Mouse (Mus musculus) neural tube, embryonic 15.5 days (tissue): ENCODE measurements around the gene Ppt2. TPM values are rescaled to one million over a fixed set of nuclear protein-coding genes. Genes with fewer than 3 reads are reported as not detected.

ENCODE experiments used
- ATAC-seq: fragments of 200-750 bp; cut with Nextera tagmentation; 2 replicates; pipeline ENCODE4 v1.8.0; 2017; ENCODE audit warnings: mild to moderate bottlenecking, moderate TSS enrichment, moderate library complexity; ENCODE audit not compliant: low FRiP score
- H3K27ac ChIP-seq: fragments of 300-500 bp; sonication (generic); replicated peaks from 2 replicates; pipeline ENCODE4 v1.5.1; 2015; ENCODE audit warnings: mild to moderate bottlenecking, inconsistent platforms
- H3K27me3 ChIP-seq: fragments of 300-500 bp; sonication (generic); replicated peaks from 2 replicates; pipeline ENCODE4 v1.6.1; 2015; ENCODE audit warnings: inconsistent platforms
- H3K36me3 ChIP-seq: fragments of 300-500 bp; sonication (generic); 2 replicates; pipeline ENCODE4 v1.6.1; 2015; ENCODE audit warnings: inconsistent platforms
- H3K4me1 ChIP-seq: fragments of 300-500 bp; sonication (generic); 2 replicates; pipeline ENCODE4 v1.6.1; 2015; ENCODE audit warnings: inconsistent platforms
- H3K4me2 ChIP-seq: fragments of 300-500 bp; sonication (generic); 2 replicates; pipeline ENCODE4 v1.6.1; 2015; ENCODE audit warnings: inconsistent platforms, mild to moderate bottlenecking, moderate library complexity
- H3K4me3 ChIP-seq: fragments of 300-500 bp; sonication (generic); replicated peaks from 2 replicates; pipeline ENCODE4 v1.5.1; 2015; ENCODE audit warnings: mild to moderate bottlenecking, inconsistent platforms
- H3K9ac ChIP-seq: fragments of 300-500 bp; sonication (generic); replicated peaks from 2 replicates; pipeline ENCODE4 v1.6.1; 2015; ENCODE audit warnings: mild to moderate bottlenecking, inconsistent platforms
- H3K9me3 ChIP-seq: fragments of 300-500 bp; sonication (generic); replicated peaks from 2 replicates; pipeline ENCODE4 v1.6.1; 2016; ENCODE audit warnings: inconsistent platforms
- WGBS: fragments of 180-500 bp; shearing (Covaris S2); methylation state at CpG from one replicate; pipeline ENCODE4 v1.1.7; 2015; ENCODE audit warnings: mixed read lengths; 5-methylcytosine and 5-hydroxymethylcytosine counted together
- polyA plus RNA-seq: library from polyadenylated mRNA; unstranded; fragments of >200 nt; fragmentation: Nextera tagmentation; extraction: Ambion mirVana; gene quantifications from 2 replicates; pipeline ENCODE4 v1.2.1, GENCODE M21; 2015

The Ppt2 gene
- polyA plus RNA-seq, 1 experiment from 2014 or later: 20.1 TPM

DNA sequence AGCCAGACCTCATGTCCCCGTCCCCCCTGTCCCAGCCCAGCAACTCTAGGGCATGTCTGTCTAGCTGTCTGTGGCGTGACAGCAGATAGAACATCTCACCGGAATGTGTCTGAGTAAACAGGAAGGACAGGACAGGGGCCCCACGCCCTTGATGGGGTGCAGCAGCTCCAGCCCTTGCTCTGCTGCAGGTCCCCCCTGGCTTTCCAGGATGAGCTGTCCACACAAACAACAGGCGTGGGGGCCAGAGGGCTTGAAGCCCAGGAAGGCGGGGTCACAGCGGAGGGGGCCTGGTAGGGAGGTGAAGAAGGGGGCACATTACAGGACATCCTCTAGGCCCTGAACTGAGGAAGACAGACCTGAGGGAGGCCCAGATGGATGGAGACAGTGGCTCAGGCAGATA is 26.9 kb upstream of the Ppt2 start:
- Histone ChIP-seq H3K4me3 (no peak overlapping the region), H3K36me3 (peaks cover 50% of the 10 kb centered on the region), H3K4me1 (peaks cover 13% of the 10 kb centered on the region), H3K27ac (0 out of 2 replicates have a peak overlapping the region, but pooled peaks have one; percentile 37), H3K9me3 (no peaks in the 10 kb centered on the region), H3K4me2 (no peak overlapping the region), H3K27me3 (peaks cover 15% of the 10 kb centered on the region), H3K9ac (no peak overlapping the region)
- WGBS: 84% methylated on average over 7 of the region's 7 CpGs
- ATAC-seq: no peak

GRCm38 (mm10) chr17:34654392-34654791 is 26.1 kb upstream of the Ppt2 start:
- H3K4me3 ChIP-seq: no peak overlapping the region

DNA sequence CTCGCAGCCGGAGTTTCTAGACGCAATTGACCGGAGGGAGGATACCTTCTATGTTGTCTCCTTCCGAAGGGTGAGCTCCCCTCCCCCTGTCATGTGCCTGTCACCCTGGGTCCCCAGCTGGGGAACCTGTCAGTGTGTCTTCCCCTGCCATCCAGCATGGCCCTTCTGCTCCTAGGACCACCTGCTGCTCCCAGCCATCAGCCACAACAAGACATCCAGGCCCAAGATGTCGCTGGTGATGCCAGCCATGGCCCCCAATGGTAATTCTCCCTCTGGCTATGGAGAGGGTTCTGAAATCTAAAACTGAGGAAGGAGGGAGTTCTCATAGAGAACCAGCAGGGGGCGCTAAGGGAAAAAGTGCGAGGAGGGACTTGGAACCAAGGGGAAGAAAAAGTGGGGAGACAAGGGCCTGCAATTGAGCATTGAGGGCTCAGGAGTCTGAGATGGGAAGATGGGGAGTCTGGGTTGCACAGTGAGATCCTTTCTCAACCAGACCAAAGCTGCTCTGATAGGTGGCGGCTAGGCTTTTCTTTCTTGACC is 25.5 kb upstream of the Ppt2 start:
- Histone ChIP-seq H3K9ac (no peak overlapping the region), H3K27me3 (peaks cover 3% of the 10 kb centered on the region; the same call in 1 of the 2 replicates), H3K36me3 (peaks cover 63% of the 10 kb centered on the region), H3K9me3 (no peaks in the 10 kb centered on the region), H3K4me1 (peaks cover 15% of the 10 kb centered on the region), H3K4me3 (no peak overlapping the region), H3K4me2 (no peak overlapping the region), H3K27ac (no peak overlapping the region)
- 68% methylated on average over 9 of the region's 9 CpGs for WGBS
- no peak for ATAC-seq

More at GRCm38 (mm10) chr17:34654392-34654791, 26.1 kb upstream of the Ppt2 start:
- no peak for ATAC-seq
- 95% methylated on average over 13 of the region's 13 CpGs for WGBS
- Histone ChIP-seq H3K4me1 (peaks cover 13% of the 10 kb centered on the region), H3K27ac (no peak overlapping the region), H3K9me3 (no peaks in the 10 kb centered on the region), H3K36me3 (peaks cover 57% of the 10 kb centered on the region), H3K27me3 (peaks cover 9% of the 10 kb centered on the region), H3K4me2 (no peak overlapping the region), H3K9ac (no peak overlapping the region)

- H3K27ac ChIP-seq: no peak overlapping the region
These were observed 24.7 kb upstream of the Ppt2 start for GRCm38 (mm10) chr17:34652985-34653384.

GRCm38 (mm10) chr17:34652546-34652945 is 24.2 kb upstream of the Ppt2 start:
- 93% methylated on average over 10 of the region's 10 CpGs for WGBS
- no peak overlapping the region for H3K4me2 ChIP-seq
- peaks cover 28% of the 10 kb centered on the region for H3K4me1 ChIP-seq
- peaks cover 63% of the 10 kb centered on the region for H3K36me3 ChIP-seq
- no peak for ATAC-seq
- no peak overlapping the region for H3K9ac ChIP-seq
- no peaks in the 10 kb centered on the region for H3K9me3 ChIP-seq
- H3K27ac ChIP-seq: no peak overlapping the region
- H3K4me3 ChIP-seq: no peak overlapping the region
- H3K27me3 ChIP-seq: no peaks in the 10 kb centered on the region

More at GRCm38 (mm10) chr17:34652985-34653384, 24.7 kb upstream of the Ppt2 start:
- Histone ChIP-seq H3K4me2 (no peak overlapping the region), H3K27me3 (no peaks in the 10 kb centered on the region), H3K9ac (no peak overlapping the region), H3K36me3 (peaks cover 63% of the 10 kb centered on the region), H3K9me3 (no peaks in the 10 kb centered on the region), H3K4me1 (peaks cover 24% of the 10 kb centered on the region), H3K4me3 (no peak overlapping the region)
- 94% methylated on average over 8 of the region's 8 CpGs for WGBS
- no peak for ATAC-seq

GRCm38 (mm10) chr17:34651507-34652221 is 23.4 kb upstream of the Ppt2 start:
- 50% methylated on average over 19 of the region's 19 CpGs for WGBS
- Histone ChIP-seq H3K27ac (no peak overlapping the region), H3K4me1 (peaks cover 31% of the 10 kb centered on the region), H3K27me3 (no peaks in the 10 kb centered on the region), H3K4me2 (no peak overlapping the region), H3K4me3 (no peak overlapping the region), H3K9me3 (no peaks in the 10 kb centered on the region), H3K36me3 (peaks cover 63% of the 10 kb centered on the region), H3K9ac (no peak overlapping the region)
- no peak for ATAC-seq

DNA sequence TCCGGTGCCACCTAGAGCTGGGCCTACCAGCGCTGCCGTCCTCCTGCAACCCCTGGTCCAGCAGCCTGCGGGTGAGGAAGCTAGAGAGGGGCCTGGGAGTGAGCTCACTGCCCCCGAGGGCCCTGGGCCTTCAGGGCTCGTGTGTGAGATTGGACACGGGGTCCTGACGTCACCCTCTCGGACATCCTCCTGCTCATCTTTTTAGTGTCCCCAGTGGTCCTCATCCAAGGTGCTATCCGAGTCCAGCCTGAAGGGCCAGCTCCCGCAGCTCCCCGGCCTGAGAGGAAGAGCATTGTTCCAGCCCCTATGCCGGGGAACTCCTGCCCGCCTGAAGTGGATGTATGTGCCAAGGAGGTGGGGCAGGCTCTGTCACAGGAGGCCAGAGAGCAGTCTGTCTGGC is 22.5 kb upstream of the Ppt2 start:
- ATAC-seq: no peak
- Histone ChIP-seq H3K9ac (no peak overlapping the region), H3K36me3 (peaks cover 63% of the 10 kb centered on the region), H3K27me3 (no peaks in the 10 kb centered on the region), H3K4me1 (peaks cover 34% of the 10 kb centered on the region), H3K9me3 (no peaks in the 10 kb centered on the region), H3K4me3 (no peak overlapping the region), H3K4me2 (no peak overlapping the region), H3K27ac (no peak overlapping the region)
- 95% methylated on average over 14 of the region's 14 CpGs for WGBS

DNA sequence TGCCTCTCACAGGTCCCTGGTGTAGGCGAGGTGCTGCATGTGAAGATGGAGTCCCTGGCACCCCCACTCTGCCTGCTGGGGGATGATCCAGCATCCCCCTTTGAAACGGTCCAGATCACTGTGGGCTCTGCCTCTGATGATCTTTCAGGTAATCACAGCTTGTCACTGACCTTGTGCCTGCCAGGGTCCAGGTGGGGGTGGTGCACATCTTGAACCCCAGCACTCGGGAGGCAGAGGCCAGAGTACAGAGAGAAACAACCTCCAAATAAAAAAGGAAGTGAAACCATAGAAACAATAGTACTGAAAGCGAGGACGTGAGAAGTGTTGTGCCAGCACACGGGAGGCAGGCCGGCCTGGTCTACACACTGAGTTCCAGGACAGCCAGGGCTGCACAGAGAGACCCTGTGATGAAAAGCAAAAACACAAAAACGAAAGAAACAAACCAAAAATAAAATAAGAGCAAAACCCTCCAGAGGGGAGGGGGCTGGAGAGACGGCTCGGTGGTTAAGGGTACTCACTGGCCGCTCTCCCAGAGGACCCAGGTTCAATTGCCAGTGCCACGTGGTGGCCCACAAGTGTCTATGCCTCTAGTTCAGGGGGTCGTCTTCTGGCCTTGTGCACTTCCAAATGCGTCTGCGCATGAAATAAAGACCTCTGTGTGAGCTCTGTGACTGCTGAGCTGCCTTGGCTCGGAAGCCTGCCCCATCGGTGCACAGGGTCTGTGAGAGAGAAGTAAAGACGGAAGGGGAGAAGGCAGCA is 21.0 kb upstream of the Ppt2 start:
- Histone ChIP-seq H3K4me2 (no peak overlapping the region), H3K27me3 (no peaks in the 10 kb centered on the region), H3K4me1 (peaks cover 38% of the 10 kb centered on the region), H3K4me3 (no peak overlapping the region), H3K9me3 (no peaks in the 10 kb centered on the region), H3K36me3 (peaks cover 53% of the 10 kb centered on the region), H3K9ac (no peak overlapping the region), H3K27ac (no peak overlapping the region)
- ATAC-seq: no peak
- 91% methylated on average over 18 of the region's 18 CpGs for WGBS

- H3K36me3 ChIP-seq: peaks cover 45% of the 10 kb centered on the region
- H3K9ac ChIP-seq: 0 out of 2 replicates have a peak overlapping the region, but pooled peaks have one; percentile 85
- 90% methylated on average over 16 of the region's 16 CpGs for WGBS
These were observed 20.0 kb upstream of the Ppt2 start for GRCm38 (mm10) chr17:34648141-34648890.

DNA sequence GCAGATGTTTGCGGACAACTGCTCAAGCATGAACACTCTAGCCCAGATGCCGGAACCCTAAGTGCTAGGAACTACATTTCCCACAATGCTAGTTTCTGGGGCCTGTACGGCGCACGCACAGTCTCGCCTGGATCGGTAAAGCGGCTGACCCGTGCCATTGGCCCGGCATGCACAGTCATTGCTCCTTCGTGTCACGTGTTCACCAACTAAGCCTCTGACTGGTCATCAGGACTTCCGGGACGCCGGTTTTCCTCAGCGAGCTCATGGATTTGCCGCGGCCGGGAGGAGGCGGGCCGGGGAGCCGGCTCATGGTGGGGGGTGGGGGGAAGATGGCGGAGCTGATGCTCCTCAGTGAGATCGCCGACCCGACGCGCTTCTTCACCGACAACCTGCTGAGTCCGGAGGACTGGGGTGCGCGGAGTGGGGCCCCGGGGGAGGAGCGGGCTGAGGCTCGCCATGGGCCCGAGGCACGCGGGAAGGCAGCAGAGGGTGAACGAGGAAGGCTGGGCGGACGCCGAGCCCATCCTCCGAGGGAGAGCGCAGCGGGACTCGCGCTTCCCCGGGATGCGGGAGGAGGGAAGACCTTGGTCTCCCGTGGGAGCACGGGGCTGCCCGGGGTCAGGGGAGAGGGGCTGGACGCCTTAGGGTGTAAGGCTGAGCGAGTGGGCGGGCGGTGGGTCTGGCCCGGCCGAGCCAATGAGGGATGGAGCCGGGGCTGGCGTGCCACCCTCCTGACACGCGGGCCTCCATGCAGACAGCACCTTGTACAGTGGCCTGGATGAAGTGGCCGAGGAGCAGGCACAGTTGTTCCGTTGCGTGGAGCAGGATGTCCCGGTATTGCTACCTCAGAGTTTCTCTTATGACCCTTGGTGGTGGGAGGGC is 18.8 kb upstream of the Ppt2 start, which contains the start of gene Atf6b:
Gene Atf6b, plus strand, starts transcription at position 241 of the 882 bp plus-strand sequence.
- H3K36me3 ChIP-seq: peaks cover 34% of the 10 kb centered on the region
- ATAC-seq: peak; percentile 95
- no peaks in the 10 kb centered on the region for H3K9me3 ChIP-seq
- peak within 1 kb of the TSS; percentile 81 for H3K27ac ChIP-seq
- no peaks in the 10 kb centered on the region for H3K27me3 ChIP-seq
- WGBS: under 1% methylated on average over 56 of the region's 66 CpGs
- H3K4me3 ChIP-seq: peak within 1 kb of the TSS; percentile 76
- H3K4me1 ChIP-seq: peaks cover 39% of the 10 kb centered on the region
- H3K4me2 ChIP-seq: peak within 1 kb of the TSS; percentile 89
- peak within 1 kb of the TSS; percentile 85 for H3K9ac ChIP-seq

More at GRCm38 (mm10) chr17:34648141-34648890, 20.0 kb upstream of the Ppt2 start:
- Histone ChIP-seq H3K4me2 (peak overlapping the region; percentile 89), H3K27ac (no peak overlapping the region), H3K27me3 (no peaks in the 10 kb centered on the region), H3K4me3 (peak overlapping the region; percentile 76), H3K4me1 (peaks cover 39% of the 10 kb centered on the region), H3K9me3 (no peaks in the 10 kb centered on the region)
- no peak for ATAC-seq
